Mouse (Mus musculus) midbrain, embryonic 10.5 days (tissue): ENCODE measurements at regions not wholly inside any gene's neighbourhood (a gene's known extent, or its start where the extent isn't known, plus 50 kb on each side); places are given as distances from the start of the nearest gene placed in this dataset.

Experiments used
- DNase-seq: peaks from one replicate; pipeline ENCODE4 v3.0.0-alpha.2; 2017; ENCODE audit warnings: low spot score
- H3K27ac ChIP-seq: fragments of 300-500 bp; sonication (generic); replicated peaks from 2 replicates; pipeline ENCODE4 v1.5.1; 2016; ENCODE audit warnings: mild to moderate bottlenecking
- H3K27me3 ChIP-seq: fragments of 300-500 bp; sonication (generic); 2 replicates; pipeline ENCODE4 v1.6.1; 2016; ENCODE audit warnings: low read depth, mild to moderate bottlenecking; ENCODE audit not compliant: poor library complexity, severe bottlenecking
- H3K36me3 ChIP-seq: fragments of 300-500 bp; sonication (generic); 2 replicates; pipeline ENCODE4 v1.6.1; 2016; ENCODE audit warnings: mild to moderate bottlenecking, moderate library complexity
- H3K4me1 ChIP-seq: fragments of 300-500 bp; sonication (generic); 2 replicates; pipeline ENCODE4 v1.6.1; 2016
- H3K4me3 ChIP-seq: fragments of 300-500 bp; sonication (generic); 2 replicates; pipeline ENCODE4 v1.5.1; 2016; ENCODE audit warnings: mild to moderate bottlenecking, moderate library complexity
- H3K9me3 ChIP-seq: fragments of 300-500 bp; sonication (generic); replicated peaks from 2 replicates; pipeline ENCODE4 v1.6.1; 2016; ENCODE audit warnings: mild to moderate bottlenecking
- WGBS: fragments of 180-500 bp; shearing (Covaris S2); methylation state at CpG from one replicate; pipeline ENCODE4 v1.1.7; 2016; 5-methylcytosine and 5-hydroxymethylcytosine counted together

- no peaks in the 10 kb centered on the region for H3K36me3 ChIP-seq
- H3K4me3 ChIP-seq, result no peak overlapping the region
- WGBS, result 93% methylated on average over 2 of the region's 2 CpGs
- H3K27ac ChIP-seq, result no peak overlapping the region
- H3K9me3 ChIP-seq, result no peaks in the 10 kb centered on the region
- no peaks in the 10 kb centered on the region for H3K27me3 ChIP-seq
- no peak for DNase-seq
- H3K4me1 ChIP-seq, result no peaks in the 10 kb centered on the region
Observed at GRCm38 (mm10) chr1:186540070-186540469, 165.7 kb downstream of the Tgfb2 start.

DNA sequence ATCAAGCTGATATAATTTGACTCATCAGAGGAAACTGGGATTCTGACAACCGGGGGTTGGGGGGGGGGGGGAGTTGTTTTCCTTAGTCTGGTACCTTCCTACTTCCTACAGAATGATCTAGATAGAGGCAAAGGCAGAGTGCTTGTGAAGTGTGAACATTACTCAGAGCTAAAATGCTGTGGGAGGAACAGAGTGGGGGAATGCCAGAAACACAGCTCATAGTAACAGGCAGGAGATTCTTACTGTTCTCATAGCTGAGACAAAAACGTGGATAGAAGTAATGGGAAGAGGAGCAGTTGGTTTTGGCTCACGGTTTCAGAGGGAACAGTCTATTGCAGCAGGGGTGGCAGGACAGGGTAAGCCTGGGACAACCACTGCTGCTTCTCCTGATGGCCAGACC, 167.6 kb downstream of the Tgfb2 start:
- Histone ChIP-seq H3K9me3 (no peaks in the 10 kb centered on the region), H3K4me1 (no peaks in the 10 kb centered on the region), H3K4me3 (no peak overlapping the region), H3K27me3 (no peaks in the 10 kb centered on the region), H3K27ac (no peak overlapping the region), H3K36me3 (no peaks in the 10 kb centered on the region)
- no peak for DNase-seq
- 83% methylated on average over 3 of the region's 3 CpGs for WGBS

GRCm38 (mm10) chr1:186515976-186516375, 189.8 kb downstream of the Tgfb2 start:
- Histone ChIP-seq H3K4me1 (no peaks in the 10 kb centered on the region), H3K36me3 (no peaks in the 10 kb centered on the region), H3K4me3 (no peak overlapping the region), H3K9me3 (no peaks in the 10 kb centered on the region), H3K27ac (no peak overlapping the region), H3K27me3 (no peaks in the 10 kb centered on the region)
- no peak for DNase-seq
- WGBS, result 91% methylated on average over 6 of the region's 6 CpGs

GRCm38 (mm10) chr1:186515071-186515470, 190.7 kb downstream of the Tgfb2 start:
- no peak for DNase-seq
- H3K27ac ChIP-seq, result no peak overlapping the region
- no peak overlapping the region for H3K4me3 ChIP-seq
- no peaks in the 10 kb centered on the region for H3K9me3 ChIP-seq
- 71% methylated on average over 2 of the region's 2 CpGs for WGBS
- H3K27me3 ChIP-seq, result no peaks in the 10 kb centered on the region
- H3K36me3 ChIP-seq, result no peaks in the 10 kb centered on the region
- H3K4me1 ChIP-seq, result no peaks in the 10 kb centered on the region

DNA sequence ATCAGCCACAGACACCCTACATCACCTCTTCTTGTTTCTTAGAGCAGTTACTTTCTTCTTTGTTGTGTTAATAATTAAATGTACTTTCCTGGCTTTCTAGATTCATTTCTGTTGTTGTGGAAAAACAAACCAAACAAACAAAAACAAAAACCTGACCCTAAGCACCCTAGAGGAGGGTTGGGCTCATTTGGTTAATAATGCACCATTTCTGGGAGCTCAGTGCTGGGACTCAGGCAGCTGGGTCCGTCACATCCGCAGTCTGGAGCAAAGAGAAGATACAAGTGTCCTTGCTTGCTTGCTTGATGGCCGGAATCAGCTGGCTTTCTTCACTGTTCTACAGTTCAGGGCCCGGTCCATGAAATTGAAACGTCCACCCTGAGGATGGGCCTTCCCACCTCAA, 191.9 kb downstream of the Tgfb2 start:
- H3K36me3 ChIP-seq, result no peaks in the 10 kb centered on the region
- no peak for DNase-seq
- WGBS, result 65% methylated on average over 5 of the region's 5 CpGs
- no peaks in the 10 kb centered on the region for H3K27me3 ChIP-seq
- no peaks in the 10 kb centered on the region for H3K9me3 ChIP-seq
- no peak overlapping the region for H3K27ac ChIP-seq
- no peaks in the 10 kb centered on the region for H3K4me1 ChIP-seq
- no peak overlapping the region for H3K4me3 ChIP-seq

DNA sequence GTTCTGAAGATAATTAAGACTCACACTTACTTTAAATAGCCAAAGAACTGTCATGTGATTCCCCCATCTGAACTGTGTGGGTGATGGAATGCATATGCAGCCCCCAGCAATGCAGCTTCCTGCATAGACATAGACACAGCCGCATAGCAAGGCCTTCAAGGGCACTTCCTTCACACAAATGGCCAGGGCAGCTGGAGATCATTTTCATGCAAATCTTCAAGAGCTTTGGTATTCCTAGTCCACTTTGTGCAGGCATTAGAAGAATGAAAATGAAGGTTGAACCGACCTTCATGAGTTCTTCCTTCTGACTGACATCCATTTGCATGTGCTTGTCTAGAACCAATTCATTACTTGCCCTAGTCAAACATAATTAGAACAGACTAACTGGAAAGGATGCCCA, 195.3 kb downstream of the Tgfb2 start:
- no peaks in the 10 kb centered on the region for H3K4me1 ChIP-seq
- no peaks in the 10 kb centered on the region for H3K36me3 ChIP-seq
- no peak overlapping the region for H3K4me3 ChIP-seq
- no peak overlapping the region for H3K27ac ChIP-seq
- H3K27me3 ChIP-seq, result no peaks in the 10 kb centered on the region
- no peaks in the 10 kb centered on the region for H3K9me3 ChIP-seq
- DNase-seq, result no peak
- WGBS, result 57% methylated on average over 2 of the region's 2 CpGs

DNA sequence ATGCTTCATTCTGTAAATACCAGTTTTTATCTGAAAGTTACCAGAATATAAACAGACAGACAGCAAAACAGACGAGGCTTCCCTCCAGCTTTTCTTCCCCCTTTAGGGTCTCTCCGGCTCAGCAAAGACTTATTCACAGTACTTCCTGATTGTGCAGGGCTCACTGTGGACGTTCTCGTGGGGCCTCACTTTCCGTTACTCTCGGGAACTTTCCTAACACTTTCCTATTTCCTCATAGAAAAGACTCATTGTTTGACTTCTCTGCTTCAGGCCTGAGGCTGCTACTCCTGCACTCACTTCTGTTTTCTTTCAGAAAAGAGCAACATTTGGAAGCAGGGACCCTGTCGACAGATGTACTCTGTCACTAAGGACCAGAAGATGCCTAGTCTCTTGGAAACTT, 197.4 kb downstream of the Tgfb2 start:
- no peaks in the 10 kb centered on the region for H3K27me3 ChIP-seq
- H3K27ac ChIP-seq, result no peak overlapping the region; the same call in 1 of the 2 replicates
- H3K9me3 ChIP-seq, result no peaks in the 10 kb centered on the region
- no peak for DNase-seq
- no peaks in the 10 kb centered on the region for H3K36me3 ChIP-seq
- H3K4me1 ChIP-seq, result no peaks in the 10 kb centered on the region
- WGBS, result 78% methylated on average over 7 of the region's 7 CpGs
- H3K4me3 ChIP-seq, result no peak overlapping the region

DNA sequence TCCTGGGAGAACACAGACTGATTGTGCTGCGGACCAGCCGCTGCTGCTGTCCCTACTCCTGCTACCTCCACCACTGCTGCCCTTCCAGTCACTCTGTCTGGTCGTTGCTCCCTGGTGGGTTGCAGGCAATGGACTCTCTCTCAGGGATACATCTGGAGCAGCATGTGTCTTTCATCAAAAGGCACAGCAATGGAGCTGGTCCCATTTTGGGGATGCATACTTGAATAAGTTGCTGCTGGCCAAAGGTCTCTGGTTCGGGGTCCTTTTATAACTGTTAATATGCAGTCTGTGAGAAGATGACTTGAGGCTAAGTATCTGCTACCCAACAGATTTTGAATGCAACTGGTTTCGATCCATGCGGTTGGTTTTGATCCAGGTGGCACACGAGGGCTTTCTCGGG, 197.8 kb downstream of the Tgfb2 start:
- H3K4me1 ChIP-seq, result no peaks in the 10 kb centered on the region
- WGBS, result 83% methylated on average over 8 of the region's 8 CpGs
- no peak overlapping the region for H3K27ac ChIP-seq

GRCm38 (mm10) chr1:186506517-186506916, 199.3 kb downstream of the Tgfb2 start:
- Histone ChIP-seq H3K27me3 (no peaks in the 10 kb centered on the region), H3K4me1 (no peaks in the 10 kb centered on the region), H3K9me3 (no peaks in the 10 kb centered on the region), H3K36me3 (no peaks in the 10 kb centered on the region), H3K4me3 (no peak overlapping the region), H3K27ac (no peak overlapping the region)
- DNase-seq, result no peak
- WGBS, result 88% methylated on average over 7 of the region's 7 CpGs

More for the DNA sequence above, 197.8 kb downstream of the Tgfb2 start:
- no peak overlapping the region for H3K4me3 ChIP-seq
- H3K36me3 ChIP-seq, result no peaks in the 10 kb centered on the region
- H3K27me3 ChIP-seq, result no peaks in the 10 kb centered on the region
- H3K9me3 ChIP-seq, result no peaks in the 10 kb centered on the region
- DNase-seq, result no peak

DNA sequence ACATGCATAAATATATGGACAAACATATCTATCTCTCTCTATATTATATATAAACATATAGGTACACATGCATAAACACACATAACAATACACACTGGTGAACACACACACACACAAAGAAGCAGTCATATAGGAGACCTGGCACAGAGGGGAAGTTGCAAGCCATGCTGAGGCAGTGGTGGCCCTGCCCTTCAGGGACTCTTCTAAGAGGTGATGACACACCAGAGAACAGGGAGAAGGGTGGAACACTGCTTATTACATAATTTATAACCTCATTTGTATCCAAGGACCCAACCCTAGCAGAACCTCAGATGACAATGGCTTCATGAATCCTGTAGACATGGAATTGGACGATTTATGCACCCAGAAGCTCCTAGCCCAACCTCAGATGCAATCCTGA, 199.9 kb downstream of the Tgfb2 start:
- Histone ChIP-seq H3K27me3 (no peaks in the 10 kb centered on the region), H3K4me3 (no peak overlapping the region), H3K9me3 (no peaks in the 10 kb centered on the region), H3K4me1 (no peaks in the 10 kb centered on the region), H3K27ac (no peak overlapping the region), H3K36me3 (no peaks in the 10 kb centered on the region)
- 68% methylated on average over 1 of the region's 1 CpGs for WGBS
- DNase-seq, result no peak

DNA sequence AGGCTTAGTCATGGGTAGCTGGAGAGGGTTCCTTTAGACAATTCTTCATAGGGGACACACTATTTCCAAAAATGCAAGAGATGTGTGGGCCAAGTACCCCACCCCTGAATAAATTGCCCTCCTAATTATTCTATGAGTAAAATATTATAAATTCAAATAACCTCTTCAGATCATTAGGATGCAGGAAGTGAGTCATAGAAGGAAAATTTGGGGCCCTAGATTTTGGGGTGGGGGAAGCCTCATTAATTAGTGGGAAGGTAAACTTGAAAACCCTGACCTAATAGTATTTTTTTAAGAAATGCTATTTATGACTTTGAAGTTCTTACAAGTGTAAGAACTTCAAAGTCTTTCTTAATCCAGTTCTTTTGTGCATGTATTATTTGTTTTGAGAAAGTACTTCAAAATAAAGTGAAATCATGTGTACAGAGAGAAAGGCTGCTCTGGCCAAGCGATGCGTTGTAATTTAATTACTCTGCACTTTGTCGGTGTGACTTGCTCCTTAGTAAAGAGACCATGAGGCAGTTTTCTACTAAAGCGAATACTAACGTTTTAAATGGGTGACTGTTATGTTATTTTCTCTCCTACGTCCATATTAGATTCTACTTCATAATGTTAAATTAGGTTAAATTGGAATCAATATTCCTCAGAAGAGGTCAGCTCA, 200.6 kb downstream of the Tgfb2 start:
- H3K36me3 ChIP-seq, result no peaks in the 10 kb centered on the region
- no peaks in the 10 kb centered on the region for H3K9me3 ChIP-seq
- H3K27ac ChIP-seq, result no peak overlapping the region
- no peaks in the 10 kb centered on the region for H3K4me1 ChIP-seq
- no peaks in the 10 kb centered on the region for H3K27me3 ChIP-seq
- no peak for DNase-seq
- 74% methylated on average over 6 of the region's 6 CpGs for WGBS
- H3K4me3 ChIP-seq, result no peak overlapping the region

DNA sequence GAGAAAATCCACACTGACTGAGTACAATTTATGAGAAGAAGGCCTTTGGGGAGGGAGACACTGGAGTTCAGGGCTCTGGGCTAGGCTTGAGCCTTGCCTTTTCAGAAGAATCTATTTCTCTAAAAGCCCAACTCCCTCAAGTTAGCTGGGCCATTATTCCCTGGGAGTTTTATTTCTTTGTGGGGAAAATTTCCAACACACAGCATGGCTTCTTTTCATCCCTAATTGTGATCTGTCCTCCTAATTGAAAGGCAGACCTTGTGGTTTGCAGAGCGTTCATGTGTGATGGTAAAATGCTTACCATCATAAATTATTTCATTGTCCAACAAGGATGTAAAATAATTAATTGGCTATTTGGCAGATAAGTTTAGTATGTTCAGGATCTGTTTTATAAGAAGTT, 204.1 kb downstream of the Tgfb2 start:
- WGBS, result 91% methylated on average over 1 of the region's 1 CpGs
- Histone ChIP-seq H3K27me3 (no peaks in the 10 kb centered on the region), H3K9me3 (no peaks in the 10 kb centered on the region), H3K4me3 (no peak overlapping the region), H3K36me3 (no peaks in the 10 kb centered on the region), H3K27ac (no peak overlapping the region), H3K4me1 (no peaks in the 10 kb centered on the region)
- DNase-seq, result no peak

DNA sequence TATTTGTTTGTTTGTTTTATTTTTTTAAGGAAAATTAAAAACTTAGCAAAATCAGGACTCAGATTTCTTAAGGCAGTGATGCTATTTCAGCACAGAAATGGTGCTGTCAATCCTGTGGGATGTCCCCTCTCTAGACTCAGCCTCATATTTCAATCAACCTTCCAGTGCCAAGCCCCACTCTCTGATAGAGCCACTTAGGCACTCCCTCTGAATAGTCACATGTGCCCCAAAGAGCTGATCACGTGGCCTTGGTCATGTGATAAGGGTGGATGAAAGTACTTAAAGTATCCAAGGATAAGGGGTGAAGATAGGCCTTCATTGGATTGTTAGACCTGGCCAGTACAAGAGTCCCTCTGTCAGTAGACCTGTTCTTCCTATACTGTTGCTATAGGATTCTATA, 207.9 kb downstream of the Tgfb2 start:
- DNase-seq, result no peak
- H3K27me3 ChIP-seq, result no peaks in the 10 kb centered on the region
- H3K27ac ChIP-seq, result no peak overlapping the region
- H3K4me1 ChIP-seq, result no peaks in the 10 kb centered on the region
- H3K9me3 ChIP-seq, result no peaks in the 10 kb centered on the region
- no peak overlapping the region for H3K4me3 ChIP-seq
- WGBS, result 61% methylated on average over 1 of the region's 1 CpGs
- no peaks in the 10 kb centered on the region for H3K36me3 ChIP-seq

DNA sequence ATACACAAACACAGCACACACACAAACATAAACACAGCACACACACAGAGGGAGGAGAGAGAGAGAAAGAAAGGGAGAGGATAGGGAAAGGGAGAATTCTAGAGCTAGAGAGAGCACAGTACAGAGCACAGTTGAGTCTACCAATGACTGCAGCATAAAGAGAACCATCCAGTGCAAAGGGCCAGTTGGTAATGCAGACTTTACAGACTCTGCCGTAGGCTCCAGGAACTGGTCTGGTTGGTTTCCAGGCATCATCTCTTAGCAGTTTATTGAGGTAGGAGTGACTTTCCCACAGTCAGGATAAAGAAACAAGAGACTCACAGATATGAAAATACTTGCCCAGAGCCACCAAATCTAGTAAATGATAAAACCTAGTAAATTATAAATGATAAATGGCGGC, 208.5 kb downstream of the Tgfb2 start:
- 88% methylated on average over 2 of the region's 2 CpGs for WGBS
- Histone ChIP-seq H3K9me3 (no peaks in the 10 kb centered on the region), H3K27me3 (no peaks in the 10 kb centered on the region), H3K4me1 (no peaks in the 10 kb centered on the region), H3K27ac (no peak overlapping the region), H3K4me3 (no peak overlapping the region), H3K36me3 (no peaks in the 10 kb centered on the region)
- DNase-seq, result no peak
